Mouse (Mus musculus): ENCODE measurements around the gene Ppp4r3a. TPM values are rescaled to one million over a fixed set of nuclear protein-coding genes. Genes with fewer than 3 reads are reported as not detected.
"Not testable (repeated sequence)": the region's sequence is repeated elsewhere in the genome, so short reads cannot be mapped to it uniquely, and the experiment has no call there.

The Ppp4r3a gene
- total RNA-seq (2021), result 10 to 100 TPM; 30.4 to 31.4 TPM
- long read RNA-seq, experiment 1, full-length matches to known transcripts, result 9 of 18 reads
- long read RNA-seq, experiment 1, partial matches to known transcripts, result 6 of 18 reads
- long read RNA-seq, experiment 1, other reads (novel, unspliced or antisense), result 3 of 18 reads
- long read RNA-seq, experiment 2, full-length matches to known transcripts, result 4 of 9 reads
- long read RNA-seq, experiment 2, partial matches to known transcripts, result 3 of 9 reads
- long read RNA-seq, experiment 2, other reads (novel, unspliced or antisense), result 2 of 9 reads

DNA sequence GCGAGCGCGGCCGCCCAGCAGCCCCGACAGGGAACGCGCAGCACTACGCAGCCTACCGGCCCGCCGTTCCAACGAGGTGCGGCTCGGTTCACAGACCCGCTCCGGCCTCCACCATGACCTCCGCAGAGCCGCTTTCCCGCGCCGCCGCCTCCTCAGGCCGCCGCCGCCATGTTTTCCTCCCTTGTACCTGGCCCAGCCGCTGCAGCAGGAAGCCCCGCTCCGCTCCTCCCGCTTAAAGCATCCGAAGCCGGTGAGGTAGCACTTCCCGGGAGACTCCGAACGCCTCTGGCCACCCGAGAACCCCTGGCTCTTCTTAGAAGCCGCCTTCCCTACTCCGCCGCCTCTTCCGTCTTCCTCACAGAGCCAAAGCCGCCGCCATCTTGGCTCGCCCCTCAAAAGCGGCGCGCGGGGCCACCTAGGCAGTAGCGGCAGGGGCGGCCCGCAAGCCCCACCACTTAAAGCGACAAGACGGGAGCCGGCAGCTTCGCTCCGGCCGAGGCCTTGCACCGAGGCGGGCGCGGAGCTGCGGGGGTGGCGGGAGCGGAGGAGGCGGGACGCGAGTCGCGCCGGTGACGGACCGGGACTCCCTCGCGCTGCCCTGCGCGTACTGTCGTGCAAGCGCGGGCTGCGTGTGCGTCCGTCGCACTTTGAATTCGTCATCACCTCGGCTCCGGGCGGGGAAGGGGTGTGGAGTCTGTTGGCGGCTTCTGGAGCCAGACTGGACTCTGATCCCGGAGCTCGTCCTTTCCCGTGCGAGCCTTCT, at the start of gene Ppp4r3a:
Gene Ppp4r3a, minus strand, starts transcription at position 627 of the 763 bp plus-strand sequence.
- peak; percentile 95 to 98 for DNase-seq
- intact Hi-C loops (cut with DNase I), result no loop called here

GRCm38 (mm10) chr12:101123013-101123412, 39.5 kb upstream of the Ppp4r3a start:
- peak in 1 of 2 experiments; percentile 25 for DNase-seq
- intact Hi-C loops (cut with DNase I), result loop anchor here (2.0 to 5.0 kb wide), 3 partner anchors 239 to 834 kb away; partner anchors contain the start of gene Atxn3

DNA sequence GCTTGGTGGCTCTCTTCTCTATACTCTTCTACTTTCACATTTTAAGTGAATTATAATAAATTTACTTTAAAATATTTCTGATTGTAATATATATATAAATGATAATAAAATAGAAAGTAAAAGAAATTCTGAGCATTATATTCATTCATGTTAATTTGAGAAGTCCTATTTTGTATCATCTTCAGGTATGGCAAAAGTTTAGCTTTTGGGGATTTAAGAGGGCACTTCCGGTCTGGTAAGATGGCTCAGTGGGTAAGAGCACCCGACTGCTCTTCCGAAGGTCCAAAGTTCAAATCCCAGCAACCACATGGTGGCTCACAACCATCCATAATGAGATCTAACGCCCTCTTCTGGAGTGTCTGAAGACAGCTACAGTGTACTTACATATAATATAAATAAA, 38.6 kb upstream of the Ppp4r3a start:
- not testable (repeated sequence) for DNase-seq
- intact Hi-C loops (cut with DNase I), result loop anchor here (2.0 to 5.0 kb wide), 3 partner anchors 240 to 835 kb away; partner anchors contain the start of gene Atxn3

- DNase-seq; intact Hi-C loops (cut with DNase I): not testable (repeated sequence)
Observed at GRCm38 (mm10) chr12:101109794-101110585, 26.5 kb upstream of the Ppp4r3a start.

GRCm38 (mm10) chr12:101107722-101108121, 24.2 kb upstream of the Ppp4r3a start:
- no peak for DNase-seq
- intact Hi-C loops (cut with DNase I), result no loop called here

DNA sequence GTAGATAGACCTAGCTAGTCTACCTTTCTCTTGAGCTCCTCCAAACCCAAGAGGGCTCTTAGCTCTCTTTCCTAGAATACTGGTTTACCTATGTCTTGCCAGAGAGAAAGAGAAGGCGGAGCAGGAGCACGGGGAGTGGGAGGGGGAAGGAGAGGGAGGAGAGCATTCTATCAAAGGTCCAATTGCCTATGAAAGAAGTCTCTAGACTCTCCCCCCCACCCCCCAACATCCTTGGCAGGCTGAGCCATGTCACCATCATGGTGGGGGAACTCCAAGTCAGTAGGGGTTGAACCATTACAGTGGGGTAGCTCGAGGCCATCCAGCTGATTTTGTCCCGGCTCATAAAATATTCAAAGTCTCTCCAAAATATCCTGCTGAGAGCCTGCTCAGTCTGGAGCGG, 22.1 kb upstream of the Ppp4r3a start:
- no peak for DNase-seq
- intact Hi-C loops (cut with DNase I), result no loop called here

- intact Hi-C loops (cut with DNase I), result no loop called here
- peak in 1 of 2 experiments; percentile 29 for DNase-seq
Observed at GRCm38 (mm10) chr12:101102648-101103047, 19.1 kb upstream of the Ppp4r3a start.

- intact Hi-C loops (cut with DNase I), result not testable (repeated sequence)
Observed at GRCm38 (mm10) chr12:101093678-101094077, 10.2 kb upstream of the Ppp4r3a start.

DNA sequence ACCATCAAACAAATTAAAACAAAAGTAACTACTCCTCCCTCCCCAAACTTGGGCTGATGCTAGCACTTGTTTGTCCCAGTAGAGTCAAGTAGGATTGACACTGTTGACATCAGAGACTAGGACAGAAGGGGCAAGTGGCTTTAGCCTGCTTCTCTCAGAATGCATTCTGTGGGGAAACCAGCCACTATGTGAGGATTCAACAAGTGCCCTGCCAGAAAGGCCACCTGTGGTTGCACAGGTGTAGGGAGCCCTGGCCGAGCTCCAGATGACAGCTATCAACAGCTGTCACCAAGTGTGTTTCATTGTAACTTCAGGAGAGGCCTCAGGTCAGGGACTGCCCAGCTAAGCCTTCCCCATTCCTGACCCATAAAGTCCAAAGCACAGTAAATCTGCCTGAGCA, 6.5 kb upstream of the Ppp4r3a start:
- intact Hi-C loops (cut with DNase I), result no loop called here
- no peak for DNase-seq

More at GRCm38 (mm10) chr12:101093678-101094077, 10.2 kb upstream of the Ppp4r3a start:
- not testable (repeated sequence) for DNase-seq

- intact Hi-C loops (cut with DNase I), result no loop called here
Observed at GRCm38 (mm10) chr12:101087406-101087805, 3.9 kb upstream of the Ppp4r3a start.

DNA sequence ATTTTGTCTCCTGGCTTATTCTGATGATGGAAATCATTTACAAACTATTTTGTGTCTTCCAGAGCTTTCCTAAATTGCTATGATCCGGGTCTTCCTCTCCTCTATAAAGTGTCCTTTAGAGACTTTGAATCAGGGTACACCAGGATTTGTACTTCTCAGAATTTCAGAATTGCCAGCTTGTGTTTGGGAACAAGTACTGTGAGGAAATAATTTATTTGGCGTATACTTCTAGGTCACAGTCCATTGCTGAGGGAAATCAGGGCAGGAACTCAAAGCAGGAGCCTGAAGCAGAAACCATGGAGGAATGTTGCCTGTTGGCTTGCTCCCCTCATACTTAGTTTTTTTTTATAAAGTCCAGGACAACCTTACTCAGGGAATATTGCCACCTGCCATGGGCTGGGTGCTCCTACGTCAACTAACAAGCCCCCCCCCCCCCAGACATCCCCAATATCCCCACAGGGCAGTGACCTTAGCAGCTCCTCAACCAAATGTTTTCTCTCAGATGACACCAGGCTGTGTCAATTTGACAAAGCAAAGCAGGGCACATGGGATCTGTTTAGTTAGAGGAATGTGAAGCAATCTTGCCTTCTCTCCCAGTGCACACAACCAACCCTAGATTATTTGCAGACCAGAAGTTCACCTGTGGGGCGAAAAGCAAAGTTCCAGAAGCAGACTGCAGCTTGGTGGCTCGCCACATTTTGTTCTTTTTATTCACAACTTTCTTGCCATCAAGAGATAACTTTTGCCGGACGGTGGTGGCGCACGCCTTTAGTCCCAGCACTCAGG, 1.6 kb upstream of the Ppp4r3a start:
- intact Hi-C loops (cut with DNase I), result no loop called here

More at GRCm38 (mm10) chr12:101087406-101087805, 3.9 kb upstream of the Ppp4r3a start:
- peak in 1 of 2 experiments; percentile 40 for DNase-seq

DNA sequence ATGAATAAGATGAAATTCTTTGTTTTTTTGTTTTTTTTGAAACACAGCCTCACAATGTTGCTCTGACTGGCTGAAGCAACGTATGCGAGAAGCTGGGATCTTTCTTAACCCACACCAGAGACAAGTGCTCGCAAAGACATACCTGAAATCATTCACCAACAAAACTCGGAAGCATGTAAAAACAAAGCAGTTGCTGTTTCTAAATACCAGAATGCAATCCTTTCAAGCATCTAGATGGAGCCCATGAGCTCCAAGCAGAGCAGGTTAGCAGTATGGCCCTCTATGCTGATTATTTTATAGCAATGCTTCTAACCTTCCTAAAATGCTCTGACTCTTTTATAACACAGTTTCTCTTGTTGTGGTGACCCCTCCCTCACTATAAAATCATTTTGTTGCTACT, 735 bp upstream of the Ppp4r3a start:
- intact Hi-C loops (cut with DNase I), result no loop called here
- DNase-seq, result no peak

More for the DNA sequence above, 1.6 kb upstream of the Ppp4r3a start:
- no peak for DNase-seq

GRCm38 (mm10) chr12:101083839-101084195, 315 bp upstream of the Ppp4r3a start:
- intact Hi-C loops (cut with DNase I), result no loop called here
- DNase-seq, result no peak

DNA sequence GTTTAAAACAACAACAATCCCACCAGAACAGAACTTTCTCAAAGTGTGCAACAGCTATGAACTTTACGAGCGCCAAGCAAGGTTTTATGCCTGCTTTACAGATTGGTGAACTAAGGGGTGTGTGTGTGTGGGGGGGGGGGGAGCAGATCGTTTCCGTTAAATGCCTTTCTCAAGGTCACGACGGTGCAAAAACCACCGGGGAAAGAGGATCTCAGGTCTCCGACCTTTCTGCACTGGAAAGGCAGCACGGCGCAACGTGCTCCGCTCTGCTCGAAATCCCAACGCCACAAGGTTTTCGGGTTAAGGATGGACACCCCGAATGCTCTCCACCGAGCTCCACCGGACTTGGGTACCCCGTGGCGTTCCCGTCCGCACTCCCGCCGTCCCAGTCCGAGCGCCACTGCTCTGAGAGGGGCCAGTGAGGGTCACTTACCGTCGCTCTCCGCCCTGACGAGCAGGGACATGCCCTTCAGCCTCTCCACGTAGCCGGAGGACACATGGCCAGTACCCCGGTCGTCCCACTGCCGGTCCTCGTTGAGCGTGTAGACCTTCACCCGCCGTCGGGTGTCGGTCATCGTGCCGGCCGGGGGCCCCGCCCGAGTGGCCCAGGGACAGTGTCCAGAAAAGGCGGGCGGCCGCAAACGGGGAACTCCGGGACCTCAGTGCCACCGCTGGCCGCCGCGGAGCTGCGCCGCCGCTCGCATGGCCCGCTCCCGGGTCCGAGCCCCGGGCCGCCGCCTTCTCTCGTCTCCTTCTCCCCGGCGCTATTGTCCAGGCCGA, 1.0 kb downstream of the Ppp4r3a start:
- DNase-seq, result peak; percentile 58 to 60
- intact Hi-C loops (cut with DNase I), result no loop called here

GRCm38 (mm10) chr12:101077955-101078354, 5.5 kb downstream of the Ppp4r3a start:
- DNase-seq, result no peak
- intact Hi-C loops (cut with DNase I), result no loop called here

DNA sequence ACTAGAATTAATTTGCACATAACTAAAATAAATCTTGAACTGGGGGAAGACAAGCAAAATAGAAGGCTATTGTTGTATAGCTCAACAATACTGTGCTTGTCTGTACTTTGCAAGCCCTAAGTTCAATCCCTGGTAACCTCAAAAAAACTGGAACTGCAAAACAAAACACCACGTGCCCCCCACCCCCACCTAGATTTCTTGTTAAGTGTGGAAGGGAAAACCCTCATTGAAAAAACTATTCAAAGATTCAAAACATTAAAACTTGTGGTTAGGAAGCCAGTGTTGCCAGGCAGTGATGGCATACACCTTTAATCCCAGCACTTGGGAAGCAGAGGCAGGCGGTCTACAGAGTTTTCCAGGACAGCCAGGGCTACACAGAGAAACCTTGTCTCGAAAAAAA, 8.1 kb downstream of the Ppp4r3a start:
- intact Hi-C loops (cut with DNase I), result no loop called here
- no peak for DNase-seq

GRCm38 (mm10) chr12:101074821-101075429, 8.6 kb downstream of the Ppp4r3a start:
- no peak for DNase-seq
- intact Hi-C loops (cut with DNase I), result no loop called here

- intact Hi-C loops (cut with DNase I), result no loop called here
- DNase-seq, result no peak
Observed at GRCm38 (mm10) chr12:101069813-101070212, 13.7 kb downstream of the Ppp4r3a start.

DNA sequence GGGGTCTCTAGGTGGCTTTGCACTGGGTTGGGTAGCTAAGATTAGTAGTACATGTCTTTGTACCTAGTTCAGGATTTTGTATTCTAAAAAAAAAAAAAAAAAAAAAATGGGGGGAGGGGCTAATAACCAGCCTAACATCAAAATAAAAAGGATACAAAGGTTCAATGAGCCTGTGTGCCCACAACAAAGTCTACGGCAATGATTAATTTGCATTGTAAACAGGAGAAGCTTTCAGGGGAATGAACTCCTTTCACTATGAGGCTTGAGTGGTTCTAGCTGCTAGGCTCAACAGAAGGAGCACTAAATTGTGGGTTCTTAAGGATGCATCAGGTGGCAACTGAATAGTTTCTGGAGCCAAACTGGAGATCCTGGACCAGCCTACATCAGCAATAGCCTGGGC, 17.2 kb downstream of the Ppp4r3a start:
- DNase-seq, result no peak
- intact Hi-C loops (cut with DNase I), result no loop called here

Measured in heart, postnatal 14 days (tissue).